Mouse (Mus musculus) gastrocnemius, postnatal 36 days (tissue): ENCODE results near the gene 6030408B16Rik. TPM values are rescaled to one million over a fixed set of nuclear protein-coding genes. Genes with fewer than 3 reads are reported as not detected.

Experiments
- DNase-seq, 2 experiments: peaks; one replicate each; pipeline ENCODE4 v3.0.0; 2022
- intact Hi-C: fragments of 180-260 bp; cut with DNase I; formaldehyde crosslinking; loops from one replicate; pipeline ENCODE4 v1.15.1; 2025
- total RNA-seq, 2 experiments: library from RNA; stranded (reverse); gene quantifications; 2 replicates each; pipeline ENCODE4 v1.2.3; 2021

The 6030408B16Rik gene
- total RNA-seq, 2 experiments from 2014 or later = 0.23 to 0.44 TPM

DNA sequence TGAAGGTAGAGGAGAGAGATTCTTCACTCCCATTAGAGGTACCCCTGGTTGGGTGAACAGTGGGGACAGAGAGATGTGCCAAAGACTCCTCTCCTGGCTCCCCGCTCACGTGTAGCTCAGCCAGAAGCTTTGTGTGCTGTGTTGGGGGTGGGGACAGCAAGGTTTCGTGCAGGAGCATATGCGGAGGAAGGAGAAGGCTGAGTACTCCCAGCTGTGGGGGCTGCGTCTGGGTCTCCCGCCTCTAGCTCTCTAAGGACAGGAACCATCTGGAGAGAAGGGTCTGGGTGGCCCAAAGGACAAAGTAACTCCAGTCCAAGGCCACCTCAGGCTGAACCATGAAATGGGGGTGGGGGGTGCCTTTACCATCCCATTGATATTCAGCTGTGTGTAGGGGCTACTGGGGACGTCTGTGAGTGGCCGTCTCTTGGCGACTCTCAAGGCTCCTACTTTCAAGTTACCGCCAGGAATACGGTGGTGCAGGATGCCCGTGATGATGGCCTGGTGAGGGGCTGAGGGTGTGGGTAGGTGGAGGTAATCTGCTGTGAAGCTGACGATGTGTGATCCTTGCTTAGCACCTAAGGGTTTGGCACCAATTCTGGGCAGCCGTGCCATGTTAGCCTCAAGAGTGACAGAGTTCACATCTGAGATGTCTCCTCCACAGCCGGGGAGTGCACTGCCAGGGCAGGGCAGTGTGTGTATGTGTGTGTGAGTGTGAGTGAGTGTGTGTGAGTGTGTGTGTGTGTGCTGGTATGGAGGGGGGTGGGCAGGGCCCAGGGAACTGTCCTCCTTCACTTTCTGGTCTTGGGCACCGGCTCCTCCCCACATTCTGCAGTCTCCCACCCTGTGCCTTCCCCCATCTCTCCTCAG, 1.2 kb downstream of the 6030408B16Rik start:
- intact Hi-C loops = no loop called here
- no peak for DNase-seq

DNA sequence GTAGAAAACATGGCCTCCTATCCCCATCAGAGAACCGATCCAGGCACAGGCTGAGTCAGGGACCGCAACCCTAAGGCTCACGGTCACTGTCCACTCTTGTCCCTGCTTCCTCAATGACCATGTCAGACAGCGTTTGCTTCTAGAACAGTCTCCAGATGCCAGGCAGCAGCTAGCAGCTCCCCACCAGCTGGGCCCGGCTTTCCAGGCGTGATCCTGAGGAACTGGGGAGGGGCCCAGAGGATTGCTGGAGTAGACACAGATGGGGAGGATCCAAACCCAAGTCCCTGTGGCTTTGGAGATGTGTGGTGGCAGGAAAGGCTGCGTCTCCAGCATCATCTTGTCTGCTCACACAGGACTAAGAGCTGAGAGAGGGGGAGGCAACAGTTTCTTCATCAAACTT, 2.1 kb downstream of the 6030408B16Rik start:
- no peak for DNase-seq
- intact Hi-C loops = no loop called here

DNA sequence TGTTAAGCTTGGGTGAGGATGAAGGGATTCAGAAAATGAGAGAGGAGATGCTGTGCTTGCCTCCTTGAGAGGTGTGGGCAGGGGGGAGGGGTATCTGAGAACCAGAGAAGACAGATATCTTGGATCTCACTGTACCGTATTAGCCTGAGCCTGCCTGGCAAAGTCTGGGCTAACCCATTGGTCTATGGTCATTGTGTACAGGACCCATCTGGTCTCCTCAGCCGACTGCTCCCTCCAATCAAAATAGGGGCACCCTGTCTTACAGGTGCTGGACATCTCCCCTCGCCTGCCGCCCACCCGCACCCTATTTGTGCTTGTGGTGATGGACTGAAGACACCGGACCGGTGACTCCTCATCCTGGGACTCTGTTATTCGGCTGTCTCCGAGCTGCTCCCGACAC, 2.6 kb downstream of the 6030408B16Rik start:
- intact Hi-C loops = no loop called here
- DNase-seq = no peak

DNA sequence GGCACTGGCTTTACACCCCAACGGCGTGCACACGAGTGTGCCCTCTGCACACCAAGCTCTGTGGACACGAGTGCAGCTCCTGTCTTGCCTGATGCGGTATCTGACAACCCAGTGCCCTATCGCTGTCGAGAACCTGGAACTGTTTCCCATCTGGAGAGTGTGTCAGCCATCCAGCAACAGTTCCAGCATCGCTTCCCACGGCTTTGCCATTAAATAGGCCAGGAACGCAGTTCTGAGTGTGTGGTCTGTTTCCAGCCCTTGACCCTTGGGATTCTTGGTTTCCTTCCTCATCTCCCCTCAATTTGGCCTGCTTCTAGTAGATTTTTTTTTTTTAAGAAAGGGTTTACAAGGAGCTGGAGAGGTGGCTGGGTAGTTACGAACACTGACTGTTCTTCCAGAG, 3.1 kb downstream of the 6030408B16Rik start:
- intact Hi-C loops = no loop called here
- no peak for DNase-seq

DNA sequence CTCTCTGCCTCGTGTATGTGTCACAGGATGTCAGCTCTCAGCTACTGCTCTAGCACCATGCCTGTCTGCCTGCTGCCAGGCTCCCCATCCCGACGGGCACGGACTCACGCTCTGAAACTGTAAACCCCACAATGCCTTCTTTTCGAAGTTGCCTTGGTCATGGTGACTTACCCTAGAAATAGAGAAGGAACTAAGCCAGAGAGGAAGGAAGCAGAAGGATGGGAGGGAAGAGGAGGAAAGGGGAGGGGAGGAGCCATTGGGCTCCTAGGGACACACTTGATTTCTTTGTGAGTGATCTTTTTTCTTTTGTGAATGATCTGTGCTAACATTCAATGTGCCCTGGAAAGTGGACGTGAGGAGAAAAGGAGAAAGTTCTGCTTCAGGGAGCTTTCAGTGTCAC, 5.0 kb downstream of the 6030408B16Rik start:
- intact Hi-C loops = no loop called here
- DNase-seq = no peak

DNA sequence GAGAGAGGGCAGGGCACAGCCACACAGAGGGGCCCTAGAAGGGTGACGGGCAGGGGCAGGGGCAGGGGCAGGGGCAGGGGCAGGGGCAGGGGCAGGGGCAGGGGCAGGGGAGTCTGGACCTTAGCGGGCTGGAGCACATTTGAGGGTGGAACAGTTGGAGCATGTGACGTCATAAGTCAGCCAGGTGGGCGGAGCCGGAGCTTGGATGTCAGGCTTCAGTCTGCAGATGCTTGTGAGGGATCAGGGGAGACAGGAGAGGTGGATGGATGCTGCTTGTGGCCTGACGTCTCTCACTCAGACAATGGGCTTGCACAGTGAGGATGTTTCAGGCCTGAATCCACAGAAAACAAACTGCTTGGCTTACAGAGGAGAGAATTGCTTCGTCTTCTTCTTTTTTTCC, 5.5 kb downstream of the 6030408B16Rik start:
- DNase-seq = no peak
- intact Hi-C loops = no loop called here

DNA sequence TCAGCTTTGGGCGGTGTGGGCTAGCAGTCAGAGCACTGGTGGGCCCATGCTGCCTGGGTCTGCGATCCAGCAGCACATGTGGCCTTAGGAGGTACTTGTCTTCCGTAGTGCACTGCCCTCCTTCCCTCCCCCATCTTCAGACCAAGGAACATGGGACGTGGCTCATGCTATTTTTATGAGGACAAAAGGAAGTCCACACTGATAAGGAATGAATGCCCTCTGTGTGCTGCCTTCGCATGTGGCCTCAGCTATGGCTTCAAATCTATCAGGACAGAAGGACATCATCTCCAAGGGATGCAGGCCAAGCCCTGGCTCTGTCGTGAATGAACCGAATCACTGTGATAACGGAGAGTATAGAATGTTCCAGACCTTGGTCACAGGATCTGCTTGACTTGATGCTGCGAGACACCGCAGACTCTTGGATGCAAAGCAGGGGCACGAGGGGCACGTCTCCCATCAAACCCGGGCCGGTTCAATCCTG, 6.5 kb downstream of the 6030408B16Rik start:
- intact Hi-C loops = no loop called here
- DNase-seq = no peak

DNA sequence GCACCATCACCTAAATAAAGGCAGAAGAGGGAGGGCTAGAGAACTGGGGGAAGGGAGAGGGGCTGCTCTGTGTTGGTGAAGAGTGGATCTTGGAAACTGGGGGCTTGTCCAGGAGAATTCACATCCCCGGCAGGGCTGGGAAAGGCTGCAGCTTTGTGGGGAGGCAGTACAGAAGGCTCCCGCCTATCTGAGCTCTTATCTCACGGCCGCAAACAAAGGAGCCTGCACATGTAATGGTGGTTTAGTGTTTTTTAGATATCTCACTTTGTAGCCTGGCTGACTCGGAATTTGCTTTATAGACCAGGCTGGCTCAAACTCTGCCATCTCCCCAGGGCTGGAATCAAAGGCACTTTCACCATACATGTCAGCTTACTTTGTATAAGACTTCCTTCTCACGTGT, 7.1 kb downstream of the 6030408B16Rik start:
- intact Hi-C loops = no loop called here
- no peak for DNase-seq

DNA sequence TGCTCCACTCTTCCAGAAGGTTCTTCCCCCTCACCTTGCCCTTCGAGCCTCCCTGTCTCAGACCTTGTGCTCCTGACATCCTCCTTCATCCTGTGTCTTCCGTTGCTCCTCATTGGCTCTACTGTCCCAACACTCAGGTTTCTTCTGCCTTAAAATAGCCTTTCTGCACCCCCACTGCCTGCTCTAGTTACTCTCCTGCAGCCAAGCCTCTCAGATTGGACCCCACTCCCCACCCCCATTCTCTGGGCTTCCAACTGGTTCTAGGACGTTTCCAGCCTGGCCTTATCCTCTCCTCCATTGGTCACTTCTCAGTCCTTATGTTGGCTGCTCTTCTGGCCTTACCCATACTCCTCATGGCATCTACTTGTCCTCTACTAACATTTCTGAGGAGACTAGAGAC, 9.2 kb downstream of the 6030408B16Rik start:
- intact Hi-C loops = no loop called here
- peak in 1 of 2 experiments; percentile 57 for DNase-seq

DNA sequence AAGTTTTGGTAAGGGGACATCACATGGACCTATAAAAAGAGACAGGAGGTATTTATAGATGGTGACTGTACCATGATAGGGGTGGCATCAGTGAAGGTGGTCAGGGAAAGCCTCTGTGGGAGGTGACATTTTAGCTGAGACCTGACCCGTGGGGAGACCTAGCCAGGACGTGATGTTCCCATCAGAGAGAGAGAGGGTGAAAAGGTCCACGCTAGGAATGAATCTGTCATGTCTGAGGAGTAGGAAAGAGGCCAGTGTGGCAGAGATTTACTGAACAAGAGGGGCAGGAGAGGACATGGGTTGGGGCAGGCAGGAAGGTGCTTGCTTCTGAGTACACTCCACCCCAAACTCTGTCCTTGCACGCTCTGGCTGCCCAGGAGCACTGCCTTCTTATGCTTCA, 10.8 kb downstream of the 6030408B16Rik start:
- intact Hi-C loops = no loop called here
- DNase-seq = peak in 1 of 2 experiments; percentile 53

DNA sequence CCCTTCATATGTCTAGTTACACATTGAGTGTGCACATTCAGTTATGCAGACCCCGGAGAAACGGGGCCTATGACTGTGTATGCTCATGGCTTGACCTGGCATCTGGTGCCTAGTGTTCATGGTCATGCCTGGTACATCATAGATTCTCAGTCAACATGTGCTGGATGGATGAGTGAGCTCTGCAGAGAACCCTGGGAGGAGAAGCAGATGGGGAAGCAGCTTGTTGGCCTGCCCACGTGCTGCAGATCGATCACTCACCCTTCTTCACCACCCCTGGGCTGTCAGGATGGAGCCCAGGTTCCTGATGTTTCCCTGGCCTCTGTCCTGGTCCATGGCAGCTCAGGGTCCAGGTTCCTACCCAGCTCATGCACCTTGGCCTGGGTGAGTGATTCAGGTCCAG, 13.4 kb downstream of the 6030408B16Rik start:
- no peak for DNase-seq
- intact Hi-C loops = no loop called here

DNA sequence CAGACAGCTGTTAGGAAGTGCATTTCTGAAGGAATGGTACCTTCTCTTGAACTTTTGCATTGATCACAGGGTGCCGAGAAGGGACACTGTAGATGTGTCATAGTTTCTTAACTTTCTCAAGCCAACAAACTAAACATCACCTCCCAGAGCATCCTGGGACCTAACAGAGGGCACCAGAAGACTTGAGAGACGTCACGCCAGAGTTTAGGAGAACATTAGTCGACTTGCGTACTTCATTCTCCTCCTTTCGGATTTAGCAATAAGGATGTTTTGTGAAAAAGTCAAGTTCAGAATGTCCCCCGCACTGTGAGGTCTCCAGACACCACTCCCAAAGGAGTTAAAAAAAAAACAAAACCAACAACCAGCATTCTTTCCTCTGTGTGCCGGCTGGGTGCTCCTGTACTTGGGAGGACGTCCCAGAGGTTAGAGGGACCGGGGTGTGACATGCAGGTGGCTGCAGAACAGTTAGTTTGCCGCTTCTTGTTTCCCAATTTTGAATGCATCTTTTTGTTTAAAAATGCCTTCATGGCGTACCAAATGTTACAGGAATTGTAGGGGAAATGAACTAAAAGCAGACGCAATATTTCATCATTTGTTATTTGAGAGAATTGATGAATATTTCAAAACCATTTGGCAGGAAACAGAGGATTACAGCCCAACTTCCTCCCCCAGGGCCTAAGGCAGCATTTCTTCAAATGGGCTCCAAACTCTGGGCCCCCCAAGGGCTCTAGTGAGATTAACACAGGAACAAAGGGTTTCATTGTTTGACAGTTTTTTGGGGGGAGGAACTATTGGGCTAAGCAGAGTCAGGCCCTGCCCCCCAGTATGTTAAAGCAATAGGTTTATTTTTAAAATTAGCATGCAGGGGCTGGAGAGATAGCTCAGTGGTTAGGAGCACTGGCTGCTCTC, 15.7 kb downstream of the 6030408B16Rik start:
- no peak for DNase-seq
- intact Hi-C loops = no loop called here

DNA sequence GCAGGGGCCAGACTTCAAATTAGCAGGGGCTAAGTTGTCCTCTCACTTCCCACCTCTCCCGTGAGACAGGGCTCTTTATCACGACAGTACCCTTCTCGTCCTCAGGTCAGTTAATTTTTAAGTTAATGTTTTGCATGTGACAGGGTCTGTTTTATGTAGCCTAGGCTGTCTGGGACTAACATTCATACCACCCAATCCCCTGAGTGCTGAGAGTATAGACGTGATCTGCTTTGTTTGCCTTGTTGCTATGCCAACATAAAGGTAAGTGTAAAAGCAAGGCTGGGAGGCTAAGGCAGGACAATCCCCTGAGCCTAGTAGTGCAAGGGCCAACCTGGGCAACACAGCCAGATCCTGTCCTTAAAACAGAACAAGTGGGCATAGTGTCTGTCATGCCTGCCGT, 16.5 kb downstream of the 6030408B16Rik start:
- intact Hi-C loops = no loop called here
- DNase-seq = no peak

DNA sequence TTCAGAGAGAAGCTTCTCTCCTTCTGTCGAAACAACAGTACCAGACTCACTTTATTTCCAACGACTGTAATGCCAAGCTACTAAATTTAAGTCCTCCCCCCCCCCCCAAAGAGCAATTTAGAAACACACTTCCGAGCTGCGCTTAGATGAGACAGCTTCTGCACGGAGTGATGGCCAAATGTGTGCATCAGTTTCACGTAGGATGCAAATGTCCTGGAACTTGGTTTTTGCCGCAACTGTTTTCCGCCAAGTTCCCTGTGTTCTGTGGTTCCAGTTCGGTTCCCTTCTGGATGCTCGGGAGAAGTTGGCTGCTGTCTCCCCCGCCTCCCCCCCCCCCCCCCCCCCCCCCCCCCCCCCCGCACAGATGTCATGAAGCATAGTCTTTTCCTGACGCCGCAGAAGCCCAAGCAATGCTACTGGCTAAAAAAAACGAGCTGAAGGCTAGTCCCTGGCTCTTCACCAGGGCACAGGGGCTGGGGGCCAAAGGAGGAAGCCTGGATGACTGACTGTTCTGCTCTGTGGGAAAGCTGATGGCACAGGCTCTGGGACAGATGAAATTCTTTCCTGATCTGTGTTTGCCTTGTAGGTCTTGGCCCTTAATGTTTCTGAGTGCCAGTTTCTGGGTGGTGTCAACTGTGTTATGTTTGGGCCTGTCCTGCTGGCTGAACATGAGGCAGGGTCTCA, 18.2 kb downstream of the 6030408B16Rik start:
- DNase-seq = peak in 1 of 2 experiments; percentile 50
- intact Hi-C loops = no loop called here

DNA sequence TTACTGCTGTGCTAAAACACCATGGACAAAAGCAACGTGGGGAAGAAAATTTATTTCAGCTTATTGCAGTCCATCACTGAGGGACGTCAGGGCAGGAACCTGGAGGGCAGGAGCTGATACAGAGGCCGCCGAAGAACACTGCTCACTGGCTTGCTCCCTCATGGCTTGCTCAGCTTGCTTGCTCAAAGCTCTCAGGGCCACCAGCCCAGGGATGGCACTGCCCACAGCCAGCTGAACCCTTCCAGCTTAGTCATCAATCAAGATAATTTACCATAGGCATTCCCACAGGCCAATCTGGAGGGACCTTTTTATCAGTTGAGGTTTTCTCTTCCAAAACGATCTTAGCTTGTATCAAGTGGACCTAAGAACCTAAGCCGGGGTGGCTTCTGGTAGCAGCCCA, 19.0 kb downstream of the 6030408B16Rik start:
- intact Hi-C loops = loop anchor here (2.0 kb wide), 1 partner anchor 73 kb away; no protein-coding TSS in a partner anchor

DNA sequence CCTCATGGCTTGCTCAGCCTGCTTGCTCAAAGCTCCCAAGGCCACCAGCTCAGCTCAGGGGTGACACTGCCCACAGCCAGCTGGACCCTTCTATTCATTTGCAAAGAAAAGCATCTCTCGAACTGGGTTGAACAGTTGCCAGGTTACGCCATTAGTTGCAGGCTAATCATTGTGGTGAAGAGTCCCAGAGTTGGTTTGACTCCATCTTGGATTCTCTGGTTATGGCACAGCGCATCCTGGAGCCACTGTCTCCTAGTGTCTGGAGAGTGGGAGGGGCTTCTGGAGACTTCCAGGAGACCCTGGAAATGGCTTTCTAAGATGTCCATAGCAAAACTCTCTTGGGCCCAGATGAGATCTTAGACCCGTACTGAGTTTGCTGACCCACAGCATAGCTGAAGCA, 22.4 kb downstream of the 6030408B16Rik start:
- DNase-seq = no peak
- intact Hi-C loops = loop anchor here (2.0 to 5.0 kb wide), 2 partner anchors 31 to 93 kb away; partner anchors contain the start of genes Atg101 and Grasp

More for the DNA sequence above, 19.0 kb downstream of the 6030408B16Rik start:
- no peak for DNase-seq

DNA sequence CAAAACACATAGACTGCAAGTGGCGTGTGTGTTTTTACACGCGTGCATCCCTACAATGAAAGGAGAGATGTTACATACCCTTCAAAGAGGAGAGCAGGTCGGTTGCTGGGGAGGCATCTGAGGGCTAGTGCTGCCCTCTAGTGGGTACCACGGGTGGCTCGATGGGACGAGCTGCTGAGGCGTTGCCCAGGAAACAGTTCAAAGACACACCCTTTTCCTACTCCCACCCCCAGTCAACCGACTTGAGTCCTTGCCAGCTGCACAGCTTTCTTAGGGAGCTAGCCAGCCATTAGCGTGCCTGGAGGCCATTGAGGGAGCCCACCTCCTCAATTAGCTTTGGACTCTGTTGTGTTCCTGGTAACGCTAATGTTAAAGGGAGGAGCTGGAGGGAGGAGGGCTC, 22.8 kb downstream of the 6030408B16Rik start:
- DNase-seq = peak; percentile 88 to 90
- intact Hi-C loops = loop anchor here (2.0 to 5.0 kb wide), 2 partner anchors 31 to 94 kb away; partner anchors contain the start of genes Atg101 and Grasp

DNA sequence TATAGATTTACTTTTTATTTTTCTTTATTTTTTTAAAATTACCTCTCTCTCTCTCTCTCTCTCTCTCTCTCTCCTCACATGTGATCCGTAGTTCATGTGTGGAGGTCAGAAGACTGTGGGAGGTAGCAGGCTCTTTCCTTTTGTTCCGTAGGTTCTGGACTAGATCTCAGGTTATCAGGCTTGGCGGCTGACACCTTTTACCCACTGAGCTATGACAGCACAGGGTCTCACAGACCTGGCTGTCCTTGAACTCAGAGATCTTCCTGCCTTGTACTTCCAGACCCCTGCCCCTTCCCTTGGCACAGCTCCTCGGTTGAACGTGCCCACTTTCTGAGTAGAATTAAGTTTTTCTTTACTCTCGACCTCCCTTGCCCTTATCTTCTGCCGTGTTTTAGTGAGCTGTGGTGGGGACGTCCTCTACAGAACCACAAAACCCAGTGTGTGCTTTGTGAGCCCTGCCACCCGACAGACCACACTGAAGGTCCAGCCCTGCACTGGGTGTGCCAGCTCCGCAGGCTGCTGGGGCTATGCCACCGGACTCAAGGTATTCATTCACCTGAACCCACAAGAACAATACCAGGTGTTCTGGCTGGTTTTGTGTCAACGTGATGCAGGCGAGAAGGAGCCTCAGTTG, 23.4 kb downstream of the 6030408B16Rik start:
- intact Hi-C loops = loop anchor here (5.0 kb wide), 1 partner anchor 94 kb away; the partner anchor contains the start of gene Grasp
- no peak for DNase-seq

DNA sequence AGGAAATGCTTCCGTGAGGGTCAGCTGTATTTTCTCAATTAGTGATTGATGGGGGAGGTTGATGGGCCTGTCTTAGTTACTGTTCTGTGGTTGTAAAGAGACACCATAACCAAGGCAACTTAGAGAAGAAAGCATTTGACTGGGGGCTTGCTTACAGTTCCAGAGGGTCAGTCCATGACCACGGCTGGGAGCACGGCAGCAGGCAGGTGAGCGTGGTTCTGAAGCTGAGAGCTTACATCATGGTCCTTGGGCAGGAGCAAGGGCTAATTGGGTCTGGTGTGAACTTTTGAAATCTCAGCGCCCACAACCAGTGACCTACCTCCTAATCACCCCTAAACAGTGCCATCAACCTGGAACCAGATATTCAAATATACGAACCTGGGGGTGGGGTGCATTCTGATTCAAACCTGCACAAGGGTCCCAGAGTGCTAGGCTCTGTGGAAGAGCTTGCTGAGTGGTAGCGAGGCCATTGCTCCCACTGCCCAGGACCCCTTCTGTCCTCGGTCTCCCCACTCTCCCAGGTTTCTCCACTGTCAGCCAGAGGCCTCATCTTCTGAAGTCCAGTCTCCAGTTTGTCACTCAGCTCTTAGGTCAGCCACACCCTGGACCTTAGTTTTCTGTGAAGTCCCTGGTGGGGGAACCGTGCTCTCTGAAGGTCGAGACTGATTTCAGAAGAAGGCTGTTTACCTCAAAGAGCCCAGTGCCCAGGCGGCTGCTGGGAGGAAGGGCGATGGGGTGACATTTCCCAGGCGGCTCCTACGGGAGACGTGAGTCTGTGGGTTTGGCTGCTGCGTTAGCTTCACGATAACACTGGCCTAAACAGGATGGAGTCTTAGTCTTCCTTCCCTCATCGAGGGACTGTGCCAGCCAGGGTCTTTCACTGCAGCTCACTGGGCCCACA, 24.2 kb downstream of the 6030408B16Rik start:
- intact Hi-C loops = loop anchor here (5.0 kb wide), 1 partner anchor 95 kb away; the partner anchor contains the start of gene Grasp
- DNase-seq = no peak
